ENCODE assay signal across 20 mouse cellular contexts in the genomic region with DNA sequence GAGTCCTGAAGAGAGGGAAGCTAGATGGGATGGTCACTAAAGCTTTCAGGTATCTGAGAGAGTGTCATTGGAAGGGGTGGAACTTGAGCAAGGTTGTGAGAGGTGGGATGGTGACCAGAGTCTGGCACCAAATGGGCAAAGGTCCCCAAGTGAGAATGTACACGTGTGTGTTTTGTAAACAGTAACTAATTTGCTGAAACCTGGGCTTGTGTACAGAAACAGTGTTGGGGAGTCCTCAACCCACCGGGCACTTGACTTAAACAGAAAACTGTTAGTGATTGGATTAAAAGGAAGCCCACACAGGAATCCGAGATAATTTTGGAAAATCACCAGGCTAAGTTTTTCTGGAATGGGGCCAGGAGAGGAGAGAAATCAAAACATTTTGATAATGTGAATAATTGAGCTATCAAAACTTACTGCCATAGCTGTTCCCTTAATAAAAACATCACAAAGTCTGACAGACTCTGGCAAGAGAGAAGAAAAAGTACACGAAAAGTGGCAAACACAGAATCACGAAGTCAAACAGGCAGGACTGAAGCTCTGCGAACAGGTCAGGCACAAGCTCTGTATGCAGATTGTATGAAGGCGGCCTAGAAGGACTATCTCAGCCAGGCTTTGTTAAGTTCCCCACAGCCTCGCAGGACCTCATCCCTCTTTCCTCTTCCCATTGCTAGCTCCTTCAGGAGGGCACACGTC. TPM values are rescaled to one million over a fixed set of nuclear protein-coding genes. Genes with fewer than 3 reads are reported as not detected.
A peak's percentile ranks its signal among the peaks of the same experiment; 100 is the strongest.
DNase-seq lines count a peak whose midpoint lies in the region; ATAC-seq and TF ChIP-seq lines count a peak whose summit lies in the region.
"Had no signal": no experiment of that assay in that cellular context is flagged by ENCODE, and none has a peak within 500 bp of the region (broad histone marks: within the 10 kb centered on the region; RNA-seq: fewer than 3 reads in every experiment).

No protein-coding gene starts in this region.

- no peaks in the 10 kb centered on the region for H3K27me3 ChIP-seq in lung, embryonic 14.5 days (ENCODE audit: insufficient read depth, low read length)
- no peaks in the 10 kb centered on the region for H3K27me3 ChIP-seq in intestine, embryonic 16.5 days (replicated peaks; ENCODE audit: control insufficient read depth, insufficient read depth, low read length)
- no peaks in the 10 kb centered on the region for H3K27me3 ChIP-seq in kidney, embryonic 15.5 days
- H3K27me3 ChIP-seq in stomach, embryonic 16.5 days (ENCODE audit: control insufficient read depth, insufficient read depth, low read length) = no peaks in the 10 kb centered on the region

- H3K4me1 ChIP-seq in lung, embryonic 14.5 days (ENCODE audit: insufficient read depth) = no peaks in the 10 kb centered on the region
- H3K4me1 ChIP-seq in intestine, embryonic 16.5 days (ENCODE audit: control insufficient read depth, insufficient read depth, low read length) = peaks cover 24% of the 10 kb centered on the region
- H3K4me1 ChIP-seq in kidney, embryonic 15.5 days = peaks cover 57% of the 10 kb centered on the region
- H3K4me1 ChIP-seq in stomach, embryonic 16.5 days (ENCODE audit: control insufficient read depth, insufficient read depth, low read length) = peaks cover 7% of the 10 kb centered on the region
- H3K4me1 ChIP-seq: embryonic facial prominence, embryonic 15.5 days; limb, embryonic 13.5 days had no signal

- H3K4me2 ChIP-seq in lung, embryonic 14.5 days = no peak overlapping the region
- H3K4me2 ChIP-seq in intestine, embryonic 16.5 days (ENCODE audit: low read depth, low read length) = peak overlapping the region; percentile 42
- H3K4me2 ChIP-seq in kidney, embryonic 15.5 days = no peak overlapping the region
- H3K4me2 ChIP-seq in stomach, embryonic 16.5 days (ENCODE audit: low read depth, low read length) = peak overlapping the region; percentile 36; the same call in 1 of the 2 replicates
- H3K4me2 ChIP-seq: embryonic facial prominence, embryonic 15.5 days; limb, embryonic 13.5 days; neural tube, embryonic 13.5 days had no signal

- no peak overlapping the region for H3K27ac ChIP-seq in lung, embryonic 14.5 days (ENCODE audit: low read depth)
- peak overlapping the region; percentile 57; the same call in 1 of the 2 replicates for H3K27ac ChIP-seq in intestine, embryonic 16.5 days (ENCODE audit: low read length)
- H3K27ac ChIP-seq in kidney, embryonic 15.5 days = 0 out of 2 replicates have a peak overlapping the region, but pooled peaks have one; percentile 20
- peak overlapping the region; percentile 32; the same call in 1 of the 2 replicates for H3K27ac ChIP-seq in stomach, embryonic 16.5 days (ENCODE audit: low read length)
- H3K27ac ChIP-seq: embryonic facial prominence, embryonic 15.5 days; forebrain, embryonic 10.5 days; limb, embryonic 13.5 days; midbrain, embryonic 10.5 days; neural tube, embryonic 13.5 days had no signal

- H3K9ac ChIP-seq in lung, embryonic 14.5 days = no peak overlapping the region
- 0 out of 2 replicates have a peak overlapping the region, but pooled peaks have one; percentile 26 for H3K9ac ChIP-seq in intestine, embryonic 16.5 days (ENCODE audit: low read depth, low read length)
- no peak overlapping the region for H3K9ac ChIP-seq in kidney, embryonic 15.5 days
- 0 out of 2 replicates have a peak overlapping the region, but pooled peaks have one; percentile 12 for H3K9ac ChIP-seq in stomach, embryonic 16.5 days (ENCODE audit: low read length)
- H3K9ac ChIP-seq: embryonic facial prominence, embryonic 15.5 days; limb, embryonic 13.5 days; neural tube, embryonic 13.5 days had no signal

- no peak; the same call in 1 of the 2 replicates for ATAC-seq in lung, embryonic 14.5 days (ENCODE audit: insufficient read depth)
- ATAC-seq in intestine, embryonic 16.5 days = peak; percentile 73
- no peak for ATAC-seq in kidney, embryonic 15.5 days (replicated peaks; ENCODE audit: low FRiP score)
- ATAC-seq in stomach, embryonic 16.5 days (ENCODE audit: insufficient read depth, low FRiP score) = peak; percentile 69; the same call in 1 of the 2 replicates

- H3K4me3 ChIP-seq in lung, embryonic 14.5 days (ENCODE audit: low read depth, low read length) = no peak overlapping the region
- H3K4me3 ChIP-seq in intestine, embryonic 16.5 days (ENCODE audit: low read length) = no peak overlapping the region; the same call in 1 of the 2 replicates
- H3K4me3 ChIP-seq in kidney, embryonic 15.5 days (replicated peaks) = no peak overlapping the region
- H3K4me3 ChIP-seq in stomach, embryonic 16.5 days (replicated peaks; ENCODE audit: low read length) = no peak overlapping the region
- H3K4me3 ChIP-seq: embryonic facial prominence, embryonic 15.5 days; forebrain, embryonic 10.5 days; limb, embryonic 13.5 days; midbrain, embryonic 10.5 days; neural tube, embryonic 13.5 days had no signal

- no peaks in the 10 kb centered on the region for H3K36me3 ChIP-seq in lung, embryonic 14.5 days (ENCODE audit: insufficient read depth)
- H3K36me3 ChIP-seq in intestine, embryonic 16.5 days (ENCODE audit: control insufficient read depth, insufficient read depth, low read length) = no peaks in the 10 kb centered on the region
- peaks cover 37% of the 10 kb centered on the region for H3K36me3 ChIP-seq in kidney, embryonic 15.5 days
- H3K36me3 ChIP-seq in stomach, embryonic 16.5 days (ENCODE audit: control insufficient read depth, insufficient read depth, low read length) = no peaks in the 10 kb centered on the region
- H3K36me3 ChIP-seq: embryonic facial prominence, embryonic 15.5 days; forebrain, embryonic 10.5 days; limb, embryonic 13.5 days; midbrain, embryonic 10.5 days; neural tube, embryonic 13.5 days had no signal

- no peak for TF ChIP-seq CTCF in lung, embryonic 14.5 days (IDR thresholded peaks at IDR 0.05; ENCODE audit: low read depth)

- 10% methylated on average over 9 of the region's 9 CpGs for whole genome bisulfite sequencing in lung, embryonic 14.5 days
- WGBS in intestine, embryonic 16.5 days = 17% methylated on average over 9 of the region's 9 CpGs
- WGBS in kidney, embryonic 15.5 days = 43% methylated on average over 9 of the region's 9 CpGs
- 17% methylated on average over 9 of the region's 9 CpGs for WGBS in stomach, embryonic 16.5 days

- H3K9me3 ChIP-seq in lung, embryonic 14.5 days (ENCODE audit: low read depth, low read length) = no peaks in the 10 kb centered on the region
- H3K9me3 ChIP-seq in intestine, embryonic 16.5 days (ENCODE audit: control insufficient read depth, low read length) = no peaks in the 10 kb centered on the region
- H3K9me3 ChIP-seq in kidney, embryonic 15.5 days (replicated peaks) = no peaks in the 10 kb centered on the region
- H3K9me3 ChIP-seq in stomach, embryonic 16.5 days (replicated peaks; ENCODE audit: control insufficient read depth, low read length) = no peaks in the 10 kb centered on the region
- H3K9me3 ChIP-seq: embryonic facial prominence, embryonic 15.5 days; forebrain, embryonic 10.5 days; limb, embryonic 13.5 days; midbrain, embryonic 10.5 days; neural tube, embryonic 13.5 days had no signal

- peak; percentile 37 for DNase-seq in lung, embryonic 14.5 days
- no peak for DNase-seq in lung, postnatal 25 days (ENCODE audit: low spot score)
- DNase-seq in layer of hippocampus, postnatal 14 days (ENCODE audit: low spot score in 2 of 2) = no peak
- no peak for DNase-seq in thymus, adult 18-20 months
- DNase-seq: adrenal gland, postnatal 36 days; cerebellum, adult 9-10 months; gastrocnemius, postnatal 10 days; layer of hippocampus, adult 9-11 months; right cerebral cortex, postnatal 25 days had no signal

RNA-seq across cellular contexts. Expression of gene Pax8, which starts 15.1 kb away (rescaled TPM):
- not detected in 2 replicates for polyA plus RNA-seq in lung, embryonic 14.5 days (2014; fragmentation: Nextera tagmentation; extraction: Ambion mirVana)
- polyA plus RNA-seq in intestine, embryonic 16.5 days (2015; fragmentation: Nextera tagmentation; extraction: Ambion mirVana) = 0.92 and 0.99 TPM in 2 replicates
- polyA plus RNA-seq in kidney, embryonic 15.5 days (2015; fragmentation: Nextera tagmentation; extraction: Ambion mirVana) = 127 and 129 TPM in 2 replicates
- polyA plus RNA-seq in stomach, embryonic 16.5 days (2015; fragmentation: Nextera tagmentation; extraction: Ambion mirVana) = 0.17 and 0.67 TPM in 2 replicates
- total RNA-seq in layer of hippocampus, postnatal 14 days (2021) = not detected
- total RNA-seq: adrenal gland, postnatal 36 days; gastrocnemius, postnatal 10 days; heart, adult 8-10 months; left cerebral cortex, postnatal 10 days had no signal
- polyA plus RNA-seq: heart, embryonic 16.5 days; limb, embryonic 13.5 days had no signal

Comparison
In these comparisons a context has a peak if more than half of its experiments do, and no peak if none do; other contexts are left out.
1. ATAC-seq: peak in intestine, embryonic 16.5 days (single experiment) and stomach, embryonic 16.5 days (single experiment); none in lung, embryonic 14.5 days (single experiment) and kidney, embryonic 15.5 days (single experiment).
2. H3K4me2 ChIP-seq: peak in intestine, embryonic 16.5 days (single experiment) and stomach, embryonic 16.5 days (single experiment); none in lung, embryonic 14.5 days (single experiment) and kidney, embryonic 15.5 days (single experiment).
3. H3K9ac ChIP-seq: peak in intestine, embryonic 16.5 days (single experiment) and stomach, embryonic 16.5 days (single experiment); none in lung, embryonic 14.5 days (single experiment) and kidney, embryonic 15.5 days (single experiment).
4. RNA of gene Pax8, which starts 15.1 kb away (polyA plus RNA-seq): 127 to 129 TPM in kidney, embryonic 15.5 days; 0.92 to 0.99 TPM in intestine, embryonic 16.5 days, 0.17 to 0.67 TPM in stomach, embryonic 16.5 days and not detected in lung, embryonic 14.5 days; every median in the first group is over 10 times any median in the second.